Mouse (Mus musculus): ENCODE results near the gene Tex28. TPM values are rescaled to one million over a fixed set of nuclear protein-coding genes. Genes with fewer than 3 reads are reported as not detected.
"Not testable (repeated sequence)": the region's sequence is repeated elsewhere in the genome, so short reads cannot be mapped to it uniquely, and the experiment has no call there.

The Tex28 gene
- polyA plus RNA-seq (2015; fragmentation: Nextera tagmentation; extraction: Ambion mirVana) = not detected in 2 replicates

- H3K4me1 ChIP-seq (ENCODE audit: control insufficient read depth, insufficient read depth, low read length) = no peaks in the 10 kb centered on the region
- H3K27me3 ChIP-seq (replicated peaks; ENCODE audit: control insufficient read depth, insufficient read depth, low read length) = no peaks in the 10 kb centered on the region
- no peaks in the 10 kb centered on the region for H3K9me3 ChIP-seq (ENCODE audit: control insufficient read depth, low read length)
- ATAC-seq = no peak
- H3K36me3 ChIP-seq (ENCODE audit: control insufficient read depth, insufficient read depth, low read length) = no peaks in the 10 kb centered on the region
- H3K4me2 ChIP-seq (ENCODE audit: low read depth, low read length) = no peak within 1 kb of the TSS
- 91% methylated on average over 1 of the region's 1 CpGs for WGBS
- no peak within 1 kb of the TSS for H3K9ac ChIP-seq (ENCODE audit: low read depth, low read length)
- H3K4me3 ChIP-seq (ENCODE audit: low read length) = no peak within 1 kb of the TSS
- H3K27ac ChIP-seq (ENCODE audit: low read length) = no peak within 1 kb of the TSS
These were observed at the start of gene Tex28 for GRCm38 (mm10) chrX:74167738-74168137. Gene Tex28 (minus strand): TSS chrX:74167838.

- Histone ChIP-seq H3K4me3 (ENCODE audit: low read length) (no peak overlapping the region), H3K27me3 (replicated peaks; ENCODE audit: control insufficient read depth, insufficient read depth, low read length) (no peaks in the 10 kb centered on the region), H3K9ac (ENCODE audit: low read depth, low read length) (no peak overlapping the region), H3K36me3 (ENCODE audit: control insufficient read depth, insufficient read depth, low read length) (no peaks in the 10 kb centered on the region), H3K4me2 (ENCODE audit: low read depth, low read length) (no peak overlapping the region), H3K27ac (ENCODE audit: low read length) (no peak overlapping the region), H3K9me3 (ENCODE audit: control insufficient read depth, low read length) (no peaks in the 10 kb centered on the region), H3K4me1 (ENCODE audit: control insufficient read depth, insufficient read depth, low read length) (no peaks in the 10 kb centered on the region)
- 84% methylated on average over 2 of the region's 2 CpGs for WGBS
- ATAC-seq = no peak
These were observed 35.9 kb upstream of the Tex28 start for GRCm38 (mm10) chrX:74203556-74203955.

- H3K4me2 ChIP-seq (ENCODE audit: low read depth, low read length) = no peak within 1 kb of the TSS
- no peak within 1 kb of the TSS for H3K4me3 ChIP-seq (ENCODE audit: low read length)
- no peak within 1 kb of the TSS for H3K9ac ChIP-seq (ENCODE audit: low read depth, low read length)
- 92% methylated on average over 17 of the region's 17 CpGs for WGBS
- H3K36me3 ChIP-seq (ENCODE audit: control insufficient read depth, insufficient read depth, low read length) = no peaks in the 10 kb centered on the region
- no peaks in the 10 kb centered on the region for H3K4me1 ChIP-seq (ENCODE audit: control insufficient read depth, insufficient read depth, low read length)
- no peaks in the 10 kb centered on the region for H3K9me3 ChIP-seq (ENCODE audit: control insufficient read depth, low read length)
- no peaks in the 10 kb centered on the region for H3K27me3 ChIP-seq (replicated peaks; ENCODE audit: control insufficient read depth, insufficient read depth, low read length)
- H3K27ac ChIP-seq (ENCODE audit: low read length) = no peak within 1 kb of the TSS
- ATAC-seq = no peak
These were observed 9.3 kb upstream of the Tex28 start, which contains the start of gene Tktl1 for GRCm38 (mm10) chrX:74176959-74177358. Gene Tktl1 (plus strand): TSS chrX:74177259.

- not testable (repeated sequence) for H3K9ac ChIP-seq (ENCODE audit: low read depth, low read length); H3K4me2 ChIP-seq (ENCODE audit: low read depth, low read length); H3K27me3 ChIP-seq (replicated peaks; ENCODE audit: control insufficient read depth, insufficient read depth, low read length); ATAC-seq; H3K4me1 ChIP-seq (ENCODE audit: control insufficient read depth, insufficient read depth, low read length); H3K9me3 ChIP-seq (ENCODE audit: control insufficient read depth, low read length); H3K4me3 ChIP-seq (ENCODE audit: low read length); H3K27ac ChIP-seq (ENCODE audit: low read length); H3K36me3 ChIP-seq (ENCODE audit: control insufficient read depth, insufficient read depth, low read length)
- WGBS = 22% methylated on average over 1 of the region's 1 CpGs
These were observed 32.4 kb downstream of the Tex28 start, which contains the start of gene Mecp2 for GRCm38 (mm10) chrX:74135263-74135662. Gene Mecp2 (minus strand): TSS chrX:74135363.

GRCm38 (mm10) chrX:74127164-74127563 lies 40.5 kb downstream of the Tex28 start, which contains the start of gene Opn1mw:
Gene Opn1mw (plus strand): TSS chrX:74127464.
- Histone ChIP-seq H3K4me3 (ENCODE audit: low read length) (no peak within 1 kb of the TSS), H3K4me2 (ENCODE audit: low read depth, low read length) (no peak within 1 kb of the TSS), H3K9ac (ENCODE audit: low read depth, low read length) (no peak within 1 kb of the TSS), H3K36me3 (ENCODE audit: control insufficient read depth, insufficient read depth, low read length) (no peaks in the 10 kb centered on the region), H3K27ac (ENCODE audit: low read length) (no peak within 1 kb of the TSS), H3K27me3 (replicated peaks; ENCODE audit: control insufficient read depth, insufficient read depth, low read length) (peaks cover 7% of the 10 kb centered on the region; the same call in 1 of the 2 replicates), H3K4me1 (ENCODE audit: control insufficient read depth, insufficient read depth, low read length) (no peaks in the 10 kb centered on the region), H3K9me3 (ENCODE audit: control insufficient read depth, low read length) (no peaks in the 10 kb centered on the region)
- no peak for ATAC-seq

- Histone ChIP-seq H3K27me3 (replicated peaks; ENCODE audit: control insufficient read depth, insufficient read depth, low read length) (peaks cover 5% of the 10 kb centered on the region; the same call in 1 of the 2 replicates), H3K9ac (ENCODE audit: low read depth, low read length) (no peak overlapping the region), H3K9me3 (ENCODE audit: control insufficient read depth, low read length) (no peaks in the 10 kb centered on the region), H3K36me3 (ENCODE audit: control insufficient read depth, insufficient read depth, low read length) (no peaks in the 10 kb centered on the region), H3K4me3 (ENCODE audit: low read length) (no peak overlapping the region), H3K4me2 (ENCODE audit: low read depth, low read length) (no peak overlapping the region), H3K27ac (ENCODE audit: low read length) (no peak overlapping the region), H3K4me1 (ENCODE audit: control insufficient read depth, insufficient read depth, low read length) (no peaks in the 10 kb centered on the region)
- WGBS = 69% methylated on average over 2 of the region's 2 CpGs
- ATAC-seq = no peak
These were observed 42.7 kb downstream of the Tex28 start for GRCm38 (mm10) chrX:74124975-74125374.

GRCm38 (mm10) chrX:74115511-74115910 lies 52.1 kb downstream of the Tex28 start:
- H3K4me1 ChIP-seq (ENCODE audit: control insufficient read depth, insufficient read depth, low read length) = no peaks in the 10 kb centered on the region
- H3K36me3 ChIP-seq (ENCODE audit: control insufficient read depth, insufficient read depth, low read length) = no peaks in the 10 kb centered on the region
- H3K9me3 ChIP-seq (ENCODE audit: control insufficient read depth, low read length) = no peaks in the 10 kb centered on the region
- 20% methylated on average over 10 of the region's 10 CpGs for WGBS
- peak overlapping the region; percentile 40; the same call in 1 of the 2 replicates for H3K4me2 ChIP-seq (ENCODE audit: low read depth, low read length)
- H3K27me3 ChIP-seq (replicated peaks; ENCODE audit: control insufficient read depth, insufficient read depth, low read length) = 0 out of 2 replicates have a peak, but pooled peaks cover 4% of the 10 kb centered on the region
- peak; percentile 93 for ATAC-seq
- H3K9ac ChIP-seq (ENCODE audit: low read depth, low read length) = peak overlapping the region; percentile 48; the same call in 1 of the 2 replicates
- no peak overlapping the region for H3K27ac ChIP-seq (ENCODE audit: low read length)
- peak overlapping the region; percentile 36 for H3K4me3 ChIP-seq (ENCODE audit: low read length)

- Histone ChIP-seq H3K9ac (ENCODE audit: low read depth, low read length) (no peak overlapping the region), H3K4me3 (ENCODE audit: low read length) (no peak overlapping the region), H3K4me2 (ENCODE audit: low read depth, low read length) (no peak overlapping the region), H3K36me3 (ENCODE audit: control insufficient read depth, insufficient read depth, low read length) (no peaks in the 10 kb centered on the region), H3K27ac (ENCODE audit: low read length) (no peak overlapping the region), H3K4me1 (ENCODE audit: control insufficient read depth, insufficient read depth, low read length) (no peaks in the 10 kb centered on the region), H3K27me3 (replicated peaks; ENCODE audit: control insufficient read depth, insufficient read depth, low read length) (0 out of 2 replicates have a peak, but pooled peaks cover 4% of the 10 kb centered on the region), H3K9me3 (ENCODE audit: control insufficient read depth, low read length) (no peaks in the 10 kb centered on the region)
- ATAC-seq = no peak
These were observed 53.6 kb downstream of the Tex28 start for GRCm38 (mm10) chrX:74114036-74114435.

- H3K27ac ChIP-seq (ENCODE audit: low read length) = no peak overlapping the region
- ATAC-seq = no peak
- WGBS = 43% methylated on average over 3 of the region's 3 CpGs
- no peak overlapping the region for H3K9ac ChIP-seq (ENCODE audit: low read depth, low read length)
- no peak overlapping the region for H3K4me3 ChIP-seq (ENCODE audit: low read length)
- no peak overlapping the region for H3K4me2 ChIP-seq (ENCODE audit: low read depth, low read length)
- H3K4me1 ChIP-seq (ENCODE audit: control insufficient read depth, insufficient read depth, low read length) = no peaks in the 10 kb centered on the region
- H3K27me3 ChIP-seq (replicated peaks; ENCODE audit: control insufficient read depth, insufficient read depth, low read length) = 0 out of 2 replicates have a peak, but pooled peaks cover 4% of the 10 kb centered on the region
- H3K36me3 ChIP-seq (ENCODE audit: control insufficient read depth, insufficient read depth, low read length) = no peaks in the 10 kb centered on the region
- H3K9me3 ChIP-seq (ENCODE audit: control insufficient read depth, low read length) = no peaks in the 10 kb centered on the region
These were observed 58.9 kb downstream of the Tex28 start for GRCm38 (mm10) chrX:74108747-74109146.

GRCm38 (mm10) chrX:74105916-74106315 lies 61.7 kb downstream of the Tex28 start:
- Histone ChIP-seq H3K4me3 (ENCODE audit: low read length) (no peak overlapping the region), H3K9me3 (ENCODE audit: control insufficient read depth, low read length) (no peaks in the 10 kb centered on the region), H3K27me3 (replicated peaks; ENCODE audit: control insufficient read depth, insufficient read depth, low read length) (no peaks in the 10 kb centered on the region), H3K4me1 (ENCODE audit: control insufficient read depth, insufficient read depth, low read length) (no peaks in the 10 kb centered on the region), H3K27ac (ENCODE audit: low read length) (no peak overlapping the region), H3K9ac (ENCODE audit: low read depth, low read length) (no peak overlapping the region), H3K36me3 (ENCODE audit: control insufficient read depth, insufficient read depth, low read length) (no peaks in the 10 kb centered on the region), H3K4me2 (ENCODE audit: low read depth, low read length) (no peak overlapping the region)
- WGBS = 46% methylated on average over 2 of the region's 2 CpGs
- no peak for ATAC-seq

Measured in intestine, embryonic 16.5 days (tissue).